Mouse (Mus musculus) megakaryocyte, embryonic 14.5 days (primary cell): ENCODE measurements at regions not wholly inside any gene's neighbourhood (a gene's known extent, or its start where the extent isn't known, plus 50 kb on each side); places are given as distances from the start of the nearest gene placed in this dataset.

ENCODE experiments used
- FLI1 ChIP-seq: IDR thresholded peaks from 2 replicates; pipeline ENCODE4 v1.6.1; 2012; ENCODE audit warnings: low read length, inconsistent platforms, mixed read lengths
- GATA1 ChIP-seq: IDR thresholded peaks from 3 replicates; pipeline ENCODE4 v1.6.1; 2012; ENCODE audit warnings: mixed read lengths, low read length, inconsistent platforms, borderline replicate concordance

- TF ChIP-seq GATA1 (no peak), FLI1 (no peak)
Measured at GRCm38 (mm10) chr13:37560387-37560786, 215.4 kb downstream of the Ly86 start.
